Mouse (Mus musculus) liver (tissue): ENCODE results near the gene Gm17364.
"Not testable (repeated sequence)": the region's sequence is repeated elsewhere in the genome, so short reads cannot be mapped to it uniquely, and the experiment has no call there.

Experiments used
- DNase-seq: peaks from one replicate; pipeline ENCODE4 v3.0.0-alpha.2; 2020; ENCODE audit warnings: mixed read lengths

Gm17364 gene

GRCm38 (mm10) chr13:41251232-41251631 is 22.5 kb downstream of the Gm17364 start:
- not testable (repeated sequence) for DNase-seq

GRCm38 (mm10) chr13:41250318-41250981 is 23.3 kb downstream of the Gm17364 start:
- peak; percentile 40 for DNase-seq

- DNase-seq, result peak; percentile 95
Observed at GRCm38 (mm10) chr13:41249538-41250317, 24.0 kb downstream of the Gm17364 start, which contains the start of gene Smim13. Gene Smim13, plus strand, starts transcription at chr13:41249844.

- peak; percentile 63 for DNase-seq
Observed at GRCm38 (mm10) chr13:41248751-41249520, 24.8 kb downstream of the Gm17364 start.

GRCm38 (mm10) chr13:41244306-41244830 is 29.4 kb downstream of the Gm17364 start:
- DNase-seq, result no peak

GRCm38 (mm10) chr13:41241557-41241956 is 32.2 kb downstream of the Gm17364 start:
- no peak for DNase-seq

- no peak for DNase-seq
Observed at GRCm38 (mm10) chr13:41238805-41239130, 35.0 kb downstream of the Gm17364 start.

- DNase-seq, result peak; percentile 38
Observed at GRCm38 (mm10) chr13:41238035-41238804, 35.6 kb downstream of the Gm17364 start.

- peak; percentile 19 for DNase-seq
Observed at GRCm38 (mm10) chr13:41235845-41236741, 37.7 kb downstream of the Gm17364 start.

- DNase-seq, result no peak
Observed at GRCm38 (mm10) chr13:41235181-41235580, 38.6 kb downstream of the Gm17364 start.

- DNase-seq, result no peak
Observed at GRCm38 (mm10) chr13:41233241-41233640, 40.5 kb downstream of the Gm17364 start.

- DNase-seq, result no peak
Observed at GRCm38 (mm10) chr13:41232209-41232608, 41.6 kb downstream of the Gm17364 start.

GRCm38 (mm10) chr13:41231389-41231983 is 42.3 kb downstream of the Gm17364 start:
- no peak for DNase-seq

- no peak for DNase-seq
Observed at GRCm38 (mm10) chr13:41230256-41230655, 43.5 kb downstream of the Gm17364 start.

GRCm38 (mm10) chr13:41228060-41228459 is 45.7 kb downstream of the Gm17364 start:
- DNase-seq, result no peak

- no peak for DNase-seq
Observed at GRCm38 (mm10) chr13:41226513-41226912, 47.3 kb downstream of the Gm17364 start.
